Mouse (Mus musculus): ENCODE results near the gene 7530416G11Rik.

DNA sequence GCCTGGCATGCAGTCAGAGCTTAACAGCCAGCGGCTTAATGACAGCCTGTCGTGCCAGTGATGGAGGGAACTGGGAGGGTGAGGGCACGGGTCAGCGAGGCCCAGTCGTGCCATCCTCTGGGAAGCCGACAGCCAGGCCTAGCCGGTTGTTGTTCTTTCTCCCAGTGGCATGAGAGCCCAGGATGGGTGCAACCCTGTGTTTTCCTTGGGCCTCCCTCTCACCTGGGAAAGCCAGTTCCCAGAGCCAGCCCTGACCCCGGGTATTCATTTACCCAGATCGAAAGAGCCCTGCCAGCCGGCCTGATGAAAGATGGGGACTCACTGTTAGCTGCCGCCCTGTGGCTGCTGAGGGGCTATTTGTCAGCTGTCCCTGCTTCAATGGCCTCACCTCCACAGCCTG lies 35.1 kb upstream of the 7530416G11Rik start:
- TF ChIP-seq CTCF (IDR thresholded peaks at IDR 0.05): no peak
- TF ChIP-seq EP300 (IDR thresholded peaks at IDR 0.05): no peak

All from lung, postnatal 0 days (tissue).